ENCODE assay signal across 11 mouse cellular contexts in the genomic region with DNA sequence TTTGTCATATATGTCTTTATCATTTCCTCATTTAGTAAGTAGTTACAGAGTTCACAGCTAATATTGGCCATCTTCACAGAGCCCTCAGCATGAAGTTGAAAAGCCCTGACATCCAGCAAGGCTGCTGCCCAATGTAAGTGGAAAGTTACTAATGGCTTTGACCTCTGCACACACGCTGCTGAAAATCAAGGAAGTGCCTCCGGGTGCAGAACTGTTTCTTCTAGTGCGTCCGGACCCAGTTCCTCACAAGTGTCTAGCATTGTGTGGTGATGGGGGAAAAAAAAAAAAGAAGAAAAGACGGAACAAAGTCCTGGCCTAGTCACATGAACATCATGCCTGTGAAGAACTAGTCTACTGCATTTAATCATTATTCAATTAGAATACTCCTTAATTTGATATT. TPM values are rescaled to one million over a fixed set of nuclear protein-coding genes. Genes with fewer than 3 reads are reported as not detected.
DNase-seq lines count a peak whose midpoint lies in the region; TF ChIP-seq lines count a peak whose summit lies in the region.
"Had no signal": no experiment of that assay in that cellular context is flagged by ENCODE, and none has a peak within 500 bp of the region (broad histone marks: within the 10 kb centered on the region; RNA-seq: fewer than 3 reads in every experiment).

No protein-coding gene starts in this region.

- no peak for TF ChIP-seq POLR2A in small intestine, adult 2 months (IDR thresholded peaks at IDR 0.05; ENCODE audit: low read depth, low read length)

- no peaks in the 10 kb centered on the region for H3K27me3 ChIP-seq in small intestine, adult 2 months (ENCODE audit: control insufficient read depth, insufficient read depth, low read length)
- H3K27me3 ChIP-seq: embryonic facial prominence, embryonic 13.5 days; heart, embryonic 15.5 days had no signal

- H3K4me1 ChIP-seq in small intestine, adult 2 months (ENCODE audit: control insufficient read depth, insufficient read depth, insufficient read length, low read length): no peaks in the 10 kb centered on the region

- DNase-seq in gastrocnemius, adult 2 months: no peak
- DNase-seq in gastrocnemius, postnatal 14 days: no peak
- DNase-seq in lung, adult 18-20 months: peak; percentile 50 to 59
- no peak for DNase-seq in lung, postnatal 14 days
- DNase-seq in kidney, postnatal 25 days: peak; percentile 71 to 87
- DNase-seq in frontal cortex, postnatal 14 days (ENCODE audit: low spot score in 2 of 2): no peak
- no peak for DNase-seq in cerebellum, adult 18-20 months

- intact Hi-C loops in gastrocnemius, adult 2 months (cut with DNase I): no loop called here
- intact Hi-C loops in gastrocnemius, postnatal 14 days (cut with DNase I; ENCODE audit: low total_unique reads): loop anchor here (10.0 kb wide), 1 partner anchor 50 kb away; the partner anchor contains the start of gene Lpin2

- 48% methylated on average over 5 of the region's 5 CpGs for WGBS in small intestine, adult 2 months

- TF ChIP-seq CTCF in gastrocnemius, adult 2 months (IDR thresholded peaks at IDR 0.05): no peak
- TF ChIP-seq CTCF in small intestine, adult 2 months (IDR thresholded peaks at IDR 0.05; ENCODE audit: extremely low read depth, insufficient read length, insufficient replicate concordance, low read depth, low read length): no peak

- H3K36me3 ChIP-seq in small intestine, adult 2 months (ENCODE audit: control insufficient read depth, insufficient read depth, low read length): no peaks in the 10 kb centered on the region
- H3K36me3 ChIP-seq: embryonic facial prominence, embryonic 13.5 days; heart, embryonic 15.5 days had no signal

- H3K27ac ChIP-seq in gastrocnemius, adult 2 months: peak overlapping the region; percentile 72
- H3K27ac ChIP-seq in small intestine, adult 2 months (ENCODE audit: insufficient read depth, low read depth, low read length): peak overlapping the region; percentile 70
- H3K27ac ChIP-seq: embryonic facial prominence, embryonic 13.5 days; heart, embryonic 15.5 days; stomach, postnatal 0 days had no signal

- H3K4me3 ChIP-seq in gastrocnemius, adult 2 months: no peak overlapping the region
- no peak overlapping the region for H3K4me3 ChIP-seq in small intestine, adult 2 months (ENCODE audit: low read depth, low read length)
- H3K4me3 ChIP-seq: embryonic facial prominence, embryonic 13.5 days; heart, embryonic 15.5 days had no signal

RNA-seq across cellular contexts. Expression of gene Lpin2, which starts 47.3 kb away (rescaled TPM):
- 1 to 10 TPM; 5.3 to 5.6 TPM for total RNA-seq in gastrocnemius, adult 2 months (2021)
- total RNA-seq in gastrocnemius, postnatal 14 days (2021): 1 to 10 TPM; 6.1 to 6.3 TPM
- polyA plus RNA-seq in small intestine, adult 2 months (2012; rRNA removed): 7.7 and 39.8 TPM in 2 replicates

Comparison
In these comparisons a context has a peak if more than half of its experiments do, and no peak if none do; other contexts are left out.
1. DNase-seq: peak in lung, adult 18-20 months (2 of 2) and kidney, postnatal 25 days (2 of 2); none in gastrocnemius, adult 2 months (single experiment), gastrocnemius, postnatal 14 days (single experiment), lung, postnatal 14 days (single experiment), frontal cortex, postnatal 14 days (0 of 2) and cerebellum, adult 18-20 months (0 of 2).